Mouse (Mus musculus): ENCODE measurements at regions not wholly inside any gene's neighbourhood (a gene's known extent, or its start where the extent isn't known, plus 50 kb on each side); places are given as distances from the start of the nearest gene placed in this dataset.
A peak's percentile ranks its signal among the peaks of the same experiment; 100 is the strongest.

GRCm38 (mm10) chr15:63665517-63665916, 179.5 kb downstream of the Gsdmc2 start:
- in situ Hi-C loops (cut with MboI; ENCODE audit: low sequenced_read_pairs in 2 of 2, unreplicated experiment in 2 of 2), result no loop called here
- no peak overlapping the region for H3K4me3 ChIP-seq (ENCODE audit: insufficient read depth in 1 of 2, low read depth in 1 of 2, low read length in 2 of 2, poor library complexity in 1 of 2, severe bottlenecking in 1 of 2)
- no peaks in the 10 kb centered on the region for H3K36me3 ChIP-seq (ENCODE audit: control insufficient read depth, insufficient read depth, low read length, poor library complexity, severe bottlenecking)
- no peak for TF ChIP-seq HCFC1 (IDR thresholded peaks at IDR 0.05; ENCODE audit: borderline replicate concordance, insufficient read depth, low read length)
- TF ChIP-seq MAFK (IDR thresholded peaks at IDR 0.05; ENCODE audit: insufficient read depth, low read depth, low read length), result no peak
- TF ChIP-seq ZC3H11A (IDR thresholded peaks at IDR 0.05; ENCODE audit: borderline replicate concordance, low read depth, low read length), result no peak
- no peak for TF ChIP-seq ZNF384 (IDR thresholded peaks at IDR 0.05; ENCODE audit: low read depth, low read length)
- no peak for TF ChIP-seq CHD2 (IDR thresholded peaks at IDR 0.05; ENCODE audit: low read depth, low read length)
- no peak for DNase-seq (ENCODE audit: low read depth, low spot score)
- H3K9me3 ChIP-seq (ENCODE audit: control insufficient read depth, insufficient read depth, low read depth, low read length), result no peaks in the 10 kb centered on the region
- peaks cover 0 to 4% of the 10 kb centered on the region in 2 experiments; a peak in 1 of 4 replicates for H3K4me1 ChIP-seq (ENCODE audit: control insufficient read depth in 2 of 2, insufficient read depth in 2 of 2, low read length in 2 of 2, poor library complexity in 1 of 2)
- H3K9ac ChIP-seq (ENCODE audit: insufficient read depth, low read depth, low read length, poor library complexity, severe bottlenecking), result no peak overlapping the region
- no peak overlapping the region for H3K27ac ChIP-seq (ENCODE audit: insufficient read depth, low read depth, low read length, poor library complexity, severe bottlenecking)

- DNase-seq (ENCODE audit: low read depth, low spot score), result no peak
- no peak overlapping the region for H3K4me3 ChIP-seq (ENCODE audit: insufficient read depth in 1 of 2, low read depth in 1 of 2, low read length in 2 of 2, poor library complexity in 1 of 2, severe bottlenecking in 1 of 2)
- H3K27ac ChIP-seq (ENCODE audit: insufficient read depth, low read depth, low read length, poor library complexity, severe bottlenecking), result no peak overlapping the region
- no peaks in the 10 kb centered on the region for H3K36me3 ChIP-seq (ENCODE audit: control insufficient read depth, insufficient read depth, low read length, poor library complexity, severe bottlenecking)
- H3K9ac ChIP-seq (ENCODE audit: insufficient read depth, low read depth, low read length, poor library complexity, severe bottlenecking), result no peak overlapping the region
- peaks cover 0 to 4% of the 10 kb centered on the region in 2 experiments; a peak in 1 of 4 replicates for H3K4me1 ChIP-seq (ENCODE audit: control insufficient read depth in 2 of 2, insufficient read depth in 2 of 2, low read length in 2 of 2, poor library complexity in 1 of 2)
- TF ChIP-seq ZNF384 (IDR thresholded peaks at IDR 0.05; ENCODE audit: low read depth, low read length) (no peak), HCFC1 (IDR thresholded peaks at IDR 0.05; ENCODE audit: borderline replicate concordance, insufficient read depth, low read length) (no peak), MAFK (IDR thresholded peaks at IDR 0.05; ENCODE audit: insufficient read depth, low read depth, low read length) (no peak), CHD2 (IDR thresholded peaks at IDR 0.05; ENCODE audit: low read depth, low read length) (no peak)
- H3K9me3 ChIP-seq (ENCODE audit: control insufficient read depth, insufficient read depth, low read depth, low read length), result no peaks in the 10 kb centered on the region
- in situ Hi-C loops (cut with MboI; ENCODE audit: low sequenced_read_pairs in 2 of 2, unreplicated experiment in 2 of 2), result no loop called here
These were observed 180.1 kb downstream of the Gsdmc2 start for GRCm38 (mm10) chr15:63664877-63665276.

- Histone ChIP-seq H3K27ac (ENCODE audit: insufficient read depth, low read depth, low read length, poor library complexity, severe bottlenecking) (no peak overlapping the region), H3K36me3 (ENCODE audit: control insufficient read depth, insufficient read depth, low read length, poor library complexity, severe bottlenecking) (no peaks in the 10 kb centered on the region), H3K9me3 (ENCODE audit: control insufficient read depth, insufficient read depth, low read depth, low read length) (no peaks in the 10 kb centered on the region), H3K4me1 (ENCODE audit: control insufficient read depth in 2 of 2, insufficient read depth in 2 of 2, low read length in 2 of 2, poor library complexity in 1 of 2) (peaks cover 0 to 4% of the 10 kb centered on the region in 2 experiments; a peak in 1 of 4 replicates), H3K4me3 (ENCODE audit: insufficient read depth in 1 of 2, low read depth in 1 of 2, low read length in 2 of 2, poor library complexity in 1 of 2, severe bottlenecking in 1 of 2) (no peak overlapping the region), H3K9ac (ENCODE audit: insufficient read depth, low read depth, low read length, poor library complexity, severe bottlenecking) (no peak overlapping the region)
- peak; percentile 25 for DNase-seq (ENCODE audit: low read depth, low spot score)
- in situ Hi-C loops (cut with MboI; ENCODE audit: low sequenced_read_pairs in 2 of 2, unreplicated experiment in 2 of 2), result no loop called here
- TF ChIP-seq CHD2 (IDR thresholded peaks at IDR 0.05; ENCODE audit: low read depth, low read length), result peak; percentile 47; the same call in 1 of the 2 replicates
- no peak for TF ChIP-seq ZNF384 (IDR thresholded peaks at IDR 0.05; ENCODE audit: low read depth, low read length)
These were observed 182.8 kb downstream of the Gsdmc2 start for GRCm38 (mm10) chr15:63662183-63662582.

- Histone ChIP-seq H3K27ac (ENCODE audit: insufficient read depth, low read depth, low read length, poor library complexity, severe bottlenecking) (no peak overlapping the region), H3K4me1 (ENCODE audit: control insufficient read depth in 2 of 2, insufficient read depth in 2 of 2, low read length in 2 of 2, poor library complexity in 1 of 2) (peaks cover 0 to 4% of the 10 kb centered on the region in 2 experiments; a peak in 1 of 4 replicates), H3K9me3 (ENCODE audit: control insufficient read depth, insufficient read depth, low read depth, low read length) (no peaks in the 10 kb centered on the region), H3K4me3 (ENCODE audit: insufficient read depth in 1 of 2, low read depth in 1 of 2, low read length in 2 of 2, poor library complexity in 1 of 2, severe bottlenecking in 1 of 2) (no peak overlapping the region), H3K9ac (ENCODE audit: insufficient read depth, low read depth, low read length, poor library complexity, severe bottlenecking) (no peak overlapping the region), H3K36me3 (ENCODE audit: control insufficient read depth, insufficient read depth, low read length, poor library complexity, severe bottlenecking) (no peaks in the 10 kb centered on the region)
- no peak for TF ChIP-seq ZC3H11A (IDR thresholded peaks at IDR 0.05; ENCODE audit: borderline replicate concordance, low read depth, low read length)
- no peak for TF ChIP-seq MAFK (IDR thresholded peaks at IDR 0.05; ENCODE audit: insufficient read depth, low read depth, low read length)
- TF ChIP-seq HCFC1 (IDR thresholded peaks at IDR 0.05; ENCODE audit: borderline replicate concordance, insufficient read depth, low read length), result no peak
- no peak for TF ChIP-seq ZNF384 (IDR thresholded peaks at IDR 0.05; ENCODE audit: low read depth, low read length)
- TF ChIP-seq CHD2 (IDR thresholded peaks at IDR 0.05; ENCODE audit: low read depth, low read length), result no peak
- in situ Hi-C loops (cut with MboI; ENCODE audit: low sequenced_read_pairs in 2 of 2, unreplicated experiment in 2 of 2), result no loop called here
- DNase-seq (ENCODE audit: low read depth, low spot score), result no peak
These were observed 186.9 kb downstream of the Gsdmc2 start for GRCm38 (mm10) chr15:63658031-63658521.

Measured in ES-E14 (cell line).